Mouse (Mus musculus): Measurements from ENCODE around the gene Tor3a. TPM values are rescaled to one million over a fixed set of nuclear protein-coding genes. Genes with fewer than 3 reads are reported as not detected.

Gene Tor3a
- polyA plus RNA-seq, 1 experiment, result 31.0 TPM

DNA sequence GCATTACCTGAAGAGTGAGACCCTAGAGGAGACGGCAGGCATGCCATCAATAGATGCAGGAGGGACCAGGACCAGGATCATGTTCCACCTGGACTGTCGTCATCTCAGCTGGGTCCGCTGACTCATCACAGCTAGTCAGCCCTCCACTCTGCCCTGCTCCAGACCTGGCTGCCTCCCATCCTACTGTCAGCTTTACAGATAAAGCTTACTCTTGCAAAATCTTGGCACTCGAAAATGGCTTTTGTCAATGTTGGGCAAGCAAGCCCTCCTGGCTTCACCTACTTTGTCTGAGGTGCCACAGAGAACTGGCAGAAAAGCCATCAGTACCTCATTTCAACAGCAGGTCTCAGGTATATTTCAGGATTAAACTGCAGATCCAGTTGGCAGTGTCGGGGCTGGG lies 15.5 kb downstream of the Tor3a start:
- Histone ChIP-seq H3K27me3 (ENCODE audit: control insufficient read depth, insufficient read depth, low read length) (no peaks in the 10 kb centered on the region), H3K27ac (ENCODE audit: insufficient read depth, low read depth, low read length) (no peak overlapping the region), H3K36me3 (ENCODE audit: control insufficient read depth, insufficient read depth, low read length) (peaks cover 7% of the 10 kb centered on the region), H3K4me1 (ENCODE audit: control insufficient read depth, insufficient read depth, insufficient read length, low read length) (peaks cover 18% of the 10 kb centered on the region; the same call in 1 of the 2 replicates), H3K4me3 (ENCODE audit: low read depth, low read length) (no peak overlapping the region)
- no peak for TF ChIP-seq POLR2A (IDR thresholded peaks at IDR 0.05; ENCODE audit: low read depth, low read length)
- TF ChIP-seq CTCF (IDR thresholded peaks at IDR 0.05; ENCODE audit: extremely low read depth, insufficient read length, insufficient replicate concordance, low read depth, low read length), result no peak
- 88% methylated on average over 5 of the region's 5 CpGs for WGBS

DNA sequence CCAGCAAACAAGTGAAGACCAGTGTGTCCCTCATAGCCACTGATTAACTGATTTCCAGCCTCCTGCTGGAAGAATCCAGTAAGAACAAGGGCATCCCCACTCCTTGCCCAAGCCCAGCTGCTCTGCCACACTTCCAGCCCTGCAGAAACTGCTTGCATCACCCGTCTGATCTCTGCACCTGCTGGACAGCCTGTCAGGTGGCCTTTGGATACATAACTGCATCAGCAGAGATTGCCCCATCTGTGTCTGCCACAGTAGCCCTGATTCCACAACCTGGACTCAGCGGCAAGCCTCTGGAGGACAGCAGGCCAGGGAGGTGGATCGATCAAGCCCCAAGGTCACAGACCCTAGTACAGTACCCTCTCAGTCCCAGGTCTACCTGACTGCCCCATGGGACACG lies 16.6 kb downstream of the Tor3a start:
- no peak overlapping the region for H3K27ac ChIP-seq (ENCODE audit: insufficient read depth, low read depth, low read length)
- peaks cover 18% of the 10 kb centered on the region; the same call in 1 of the 2 replicates for H3K4me1 ChIP-seq (ENCODE audit: control insufficient read depth, insufficient read depth, insufficient read length, low read length)
- WGBS, result 69% methylated on average over 4 of the region's 4 CpGs
- H3K4me3 ChIP-seq (ENCODE audit: low read depth, low read length), result no peak overlapping the region
- TF ChIP-seq CTCF (IDR thresholded peaks at IDR 0.05; ENCODE audit: extremely low read depth, insufficient read length, insufficient replicate concordance, low read depth, low read length), result no peak
- TF ChIP-seq POLR2A (IDR thresholded peaks at IDR 0.05; ENCODE audit: low read depth, low read length), result no peak
- H3K27me3 ChIP-seq (ENCODE audit: control insufficient read depth, insufficient read depth, low read length), result no peaks in the 10 kb centered on the region
- peaks cover 10% of the 10 kb centered on the region for H3K36me3 ChIP-seq (ENCODE audit: control insufficient read depth, insufficient read depth, low read length)

DNA sequence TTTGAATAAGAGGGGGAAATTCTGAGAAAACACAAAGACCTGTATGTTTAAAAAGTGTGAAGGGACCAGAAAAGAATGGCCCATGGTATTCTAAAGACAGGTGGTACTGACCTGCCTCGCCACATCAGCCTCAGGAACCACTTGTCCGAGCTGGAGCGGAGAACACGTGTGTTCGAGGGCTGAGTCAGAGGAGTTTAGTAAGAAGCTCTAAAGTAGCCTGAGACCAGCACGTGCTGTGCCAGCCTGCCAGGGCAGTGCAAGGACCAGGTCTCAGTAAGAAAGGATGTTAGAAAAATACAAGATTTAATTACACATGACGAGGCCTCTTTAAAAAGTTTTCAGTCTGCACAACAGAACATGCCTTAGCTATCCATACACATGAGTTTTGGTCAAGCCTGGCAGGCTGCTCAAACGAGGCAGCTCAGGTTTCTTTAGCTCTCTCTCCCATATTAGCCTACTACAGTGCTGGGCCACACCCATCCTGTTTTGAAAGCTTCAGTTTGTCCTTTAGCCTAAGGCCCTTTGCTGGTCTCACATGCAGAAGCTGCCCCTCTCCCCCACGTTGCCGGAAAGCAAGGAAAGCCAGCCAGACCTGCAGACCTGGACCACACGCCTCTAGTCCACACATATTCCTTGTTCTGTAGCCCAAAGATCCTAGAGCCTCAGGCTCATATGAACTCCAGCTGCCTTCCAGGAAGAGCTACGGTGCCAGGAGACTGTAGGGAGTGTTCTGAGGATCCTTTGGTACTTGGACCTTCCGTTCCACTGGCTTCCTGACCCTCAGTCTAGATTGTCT lies 19.2 kb downstream of the Tor3a start:
- TF ChIP-seq POLR2A (IDR thresholded peaks at IDR 0.05; ENCODE audit: low read depth, low read length) (no peak), CTCF (IDR thresholded peaks at IDR 0.05; ENCODE audit: extremely low read depth, insufficient read length, insufficient replicate concordance, low read depth, low read length) (no peak)
- 78% methylated on average over 13 of the region's 13 CpGs for WGBS
- H3K27ac ChIP-seq (ENCODE audit: insufficient read depth, low read depth, low read length), result no peak overlapping the region

DNA sequence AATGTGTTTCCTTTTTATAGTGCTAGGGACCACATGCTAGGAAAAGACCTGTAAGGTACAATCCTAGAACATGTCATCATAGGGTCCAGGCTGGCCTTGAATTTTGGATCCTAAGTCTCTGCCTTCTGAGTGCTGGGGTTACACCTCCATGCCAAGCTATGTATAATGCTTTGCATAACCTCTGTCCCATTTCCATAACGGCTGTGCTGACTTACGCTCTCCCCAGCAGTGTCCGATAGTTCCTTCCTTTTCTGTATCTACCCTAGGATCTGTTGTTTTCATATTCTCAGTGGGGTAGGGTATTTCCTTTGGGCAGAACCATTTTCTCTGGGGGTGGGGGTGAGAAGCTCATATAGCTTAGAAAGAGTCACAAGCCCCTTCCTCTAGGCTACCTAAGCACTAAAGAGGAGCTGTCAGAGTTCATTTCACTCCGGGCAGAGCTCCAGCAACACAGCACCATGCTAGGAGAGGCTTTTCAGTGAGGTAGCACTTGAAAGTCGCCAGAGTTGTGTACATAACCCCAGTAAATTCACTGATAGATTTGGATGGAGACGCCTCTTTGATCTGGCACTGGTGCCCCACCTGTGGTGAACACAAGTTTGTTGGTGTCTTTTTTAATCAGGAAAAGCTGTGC lies 21.9 kb downstream of the Tor3a start:
- Histone ChIP-seq H3K27ac (ENCODE audit: insufficient read depth, low read depth, low read length) (no peak overlapping the region), H3K4me1 (ENCODE audit: control insufficient read depth, insufficient read depth, insufficient read length, low read length) (peaks cover 7% of the 10 kb centered on the region; the same call in 1 of the 2 replicates), H3K4me3 (ENCODE audit: low read depth, low read length) (no peak overlapping the region), H3K36me3 (ENCODE audit: control insufficient read depth, insufficient read depth, low read length) (peaks cover 11% of the 10 kb centered on the region), H3K27me3 (ENCODE audit: control insufficient read depth, insufficient read depth, low read length) (no peaks in the 10 kb centered on the region)
- 61% methylated on average over 6 of the region's 6 CpGs for WGBS
- TF ChIP-seq CTCF (IDR thresholded peaks at IDR 0.05; ENCODE audit: extremely low read depth, insufficient read length, insufficient replicate concordance, low read depth, low read length), result no peak
- TF ChIP-seq POLR2A (IDR thresholded peaks at IDR 0.05; ENCODE audit: low read depth, low read length), result no peak

More for the DNA sequence above, 19.2 kb downstream of the Tor3a start:
- Histone ChIP-seq H3K4me3 (ENCODE audit: low read depth, low read length) (no peak overlapping the region), H3K4me1 (ENCODE audit: control insufficient read depth, insufficient read depth, insufficient read length, low read length) (peaks cover 8% of the 10 kb centered on the region; the same call in 1 of the 2 replicates), H3K36me3 (ENCODE audit: control insufficient read depth, insufficient read depth, low read length) (peaks cover 8% of the 10 kb centered on the region), H3K27me3 (ENCODE audit: control insufficient read depth, insufficient read depth, low read length) (no peaks in the 10 kb centered on the region)

DNA sequence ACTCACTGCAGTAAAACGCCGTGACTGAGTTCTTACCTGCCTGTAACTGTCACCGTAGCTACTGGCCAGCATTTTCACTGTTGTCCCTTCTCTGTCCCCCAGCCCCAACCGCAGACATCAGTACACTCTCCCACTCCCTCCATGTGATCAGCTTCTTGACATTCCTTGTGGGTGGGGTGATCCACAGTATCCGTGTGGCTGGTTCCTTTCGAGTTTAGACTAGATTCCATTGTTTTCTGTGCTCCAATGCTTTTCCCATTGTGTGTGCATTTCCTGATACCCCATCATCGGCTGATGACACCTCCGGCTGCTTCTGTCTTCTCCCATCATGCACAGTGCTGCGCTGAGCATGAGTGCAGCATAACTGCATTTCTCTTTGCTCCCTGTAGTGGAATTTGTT lies 23.5 kb downstream of the Tor3a start:
- no peak for TF ChIP-seq POLR2A (IDR thresholded peaks at IDR 0.05; ENCODE audit: low read depth, low read length)
- TF ChIP-seq CTCF (IDR thresholded peaks at IDR 0.05; ENCODE audit: extremely low read depth, insufficient read length, insufficient replicate concordance, low read depth, low read length), result no peak
- peaks cover 11% of the 10 kb centered on the region for H3K36me3 ChIP-seq (ENCODE audit: control insufficient read depth, insufficient read depth, low read length)
- no peaks in the 10 kb centered on the region for H3K27me3 ChIP-seq (ENCODE audit: control insufficient read depth, insufficient read depth, low read length)
- H3K4me3 ChIP-seq (ENCODE audit: low read depth, low read length), result no peak overlapping the region
- H3K27ac ChIP-seq (ENCODE audit: insufficient read depth, low read depth, low read length), result no peak overlapping the region
- no peaks in the 10 kb centered on the region; the same call in 1 of the 2 replicates for H3K4me1 ChIP-seq (ENCODE audit: control insufficient read depth, insufficient read depth, insufficient read length, low read length)
- WGBS, result 85% methylated on average over 9 of the region's 9 CpGs

DNA sequence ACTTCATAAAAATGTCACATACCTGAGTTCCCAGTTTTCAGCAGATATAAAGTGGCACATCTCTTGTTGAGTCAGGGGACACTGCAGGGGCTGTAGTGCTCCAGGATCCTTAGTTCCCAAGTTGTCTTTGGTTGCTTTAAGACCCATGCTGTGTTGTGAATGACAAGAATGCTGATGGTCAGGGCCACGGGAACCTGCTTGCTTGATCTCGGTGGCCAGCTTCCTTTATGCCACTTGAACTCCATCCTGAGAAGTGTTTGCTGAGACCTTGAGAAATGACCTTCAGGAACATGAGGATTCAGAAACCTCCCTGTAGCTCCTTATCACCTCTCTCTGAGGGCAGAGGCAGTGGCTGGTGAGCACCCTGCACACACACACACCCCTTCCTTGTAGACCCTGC lies 25.5 kb downstream of the Tor3a start:
- H3K27ac ChIP-seq (ENCODE audit: insufficient read depth, low read depth, low read length), result no peak overlapping the region
- no peak overlapping the region for H3K4me3 ChIP-seq (ENCODE audit: low read depth, low read length)
- peaks cover 6% of the 10 kb centered on the region for H3K36me3 ChIP-seq (ENCODE audit: control insufficient read depth, insufficient read depth, low read length)
- H3K27me3 ChIP-seq (ENCODE audit: control insufficient read depth, insufficient read depth, low read length), result no peaks in the 10 kb centered on the region
- no peaks in the 10 kb centered on the region; the same call in 1 of the 2 replicates for H3K4me1 ChIP-seq (ENCODE audit: control insufficient read depth, insufficient read depth, insufficient read length, low read length)
- WGBS, result 65% methylated on average over 2 of the region's 2 CpGs
- TF ChIP-seq CTCF (IDR thresholded peaks at IDR 0.05; ENCODE audit: extremely low read depth, insufficient read length, insufficient replicate concordance, low read depth, low read length), result no peak
- TF ChIP-seq POLR2A (IDR thresholded peaks at IDR 0.05; ENCODE audit: low read depth, low read length), result no peak

DNA sequence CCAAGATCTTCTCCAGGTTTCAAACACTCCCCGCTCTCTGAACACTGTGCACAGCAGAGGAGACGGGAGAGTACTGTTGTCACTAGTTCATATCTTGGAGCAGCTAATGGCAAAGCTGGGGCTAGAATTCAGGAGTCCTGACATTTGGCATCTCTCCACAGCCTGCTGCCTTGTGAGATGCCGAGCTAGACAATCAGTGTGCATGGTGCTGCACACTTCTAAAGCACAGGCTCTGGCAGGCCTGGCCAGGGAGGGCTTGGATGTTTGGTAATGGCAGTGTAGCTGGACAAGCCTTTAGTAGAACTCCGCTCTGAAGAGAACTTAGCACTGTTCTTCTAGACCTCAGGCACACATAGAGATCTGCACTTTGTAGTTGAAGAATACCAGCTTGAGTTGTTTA lies 28.2 kb downstream of the Tor3a start:
- TF ChIP-seq POLR2A (IDR thresholded peaks at IDR 0.05; ENCODE audit: low read depth, low read length) (no peak), CTCF (IDR thresholded peaks at IDR 0.05; ENCODE audit: extremely low read depth, insufficient read length, insufficient replicate concordance, low read depth, low read length) (no peak)
- H3K36me3 ChIP-seq (ENCODE audit: control insufficient read depth, insufficient read depth, low read length), result peaks cover 19% of the 10 kb centered on the region
- no peaks in the 10 kb centered on the region for H3K27me3 ChIP-seq (ENCODE audit: control insufficient read depth, insufficient read depth, low read length)
- H3K4me1 ChIP-seq (ENCODE audit: control insufficient read depth, insufficient read depth, insufficient read length, low read length), result no peaks in the 10 kb centered on the region
- WGBS, result 87% methylated on average over 4 of the region's 4 CpGs
- H3K4me3 ChIP-seq (ENCODE audit: low read depth, low read length), result no peak overlapping the region
- H3K27ac ChIP-seq (ENCODE audit: insufficient read depth, low read depth, low read length), result no peak overlapping the region

Measured in small intestine, adult 2 months (tissue).